8 mouse cellular contexts compared by ENCODE assay signal in the genomic region with DNA sequence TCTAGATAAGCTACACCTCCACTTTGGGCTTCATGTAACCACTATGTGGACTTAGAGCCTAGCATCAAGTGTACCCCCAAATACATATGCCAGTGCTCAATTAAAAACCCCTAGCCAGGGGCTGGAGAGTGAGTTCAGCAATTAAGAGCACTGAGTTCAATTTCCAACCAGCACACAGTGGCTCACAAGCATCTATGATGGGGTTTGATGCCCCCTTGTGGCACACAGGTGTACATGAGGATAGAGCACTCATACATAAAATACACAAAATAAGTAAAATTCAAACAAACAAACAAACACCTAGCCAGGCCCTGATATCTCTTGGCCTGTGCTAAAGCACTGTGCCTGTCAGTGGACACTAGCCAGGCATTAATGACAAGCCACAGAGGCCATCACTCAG. TPM values are rescaled to one million over a fixed set of nuclear protein-coding genes. Genes with fewer than 3 reads are reported as not detected.
DNase-seq lines count a peak whose midpoint lies in the region; ATAC-seq and TF ChIP-seq lines count a peak whose summit lies in the region.
"Had no signal": no experiment of that assay in that cellular context is flagged by ENCODE, and none has a peak within 500 bp of the region (broad histone marks: within the 10 kb centered on the region; RNA-seq: fewer than 3 reads in every experiment).

No protein-coding gene starts in this region.

- H3K4me2 ChIP-seq in neural tube, embryonic 15.5 days: no peak overlapping the region
- H3K4me2 ChIP-seq: neural tube, embryonic 13.5 days had no signal

- CTCF ChIA-PET in Patski (lab: Charles Lee): interaction anchor here (0.7 to 2.0 kb wide), 4 partner anchors 9 to 64 kb away, joined by 3 to 7 read pairs (median 6); no protein-coding TSS in a partner anchor

- no peaks in the 10 kb centered on the region for H3K9me3 ChIP-seq in neural tube, embryonic 15.5 days (replicated peaks)
- H3K9me3 ChIP-seq: neural tube, embryonic 13.5 days had no signal

- H3K27me3 ChIP-seq in Patski: no peaks in the 10 kb centered on the region
- H3K27me3 ChIP-seq in neural tube, embryonic 15.5 days (replicated peaks): no peaks in the 10 kb centered on the region
- H3K27me3 ChIP-seq: neural tube, embryonic 13.5 days had no signal

- peaks cover 14% of the 10 kb centered on the region for H3K4me1 ChIP-seq in embryonic fibroblast, embryonic 13.5 days (ENCODE audit: control insufficient read depth, insufficient read depth, low read length)
- peaks cover 16% of the 10 kb centered on the region for H3K4me1 ChIP-seq in neural tube, embryonic 15.5 days

- no peak overlapping the region for H3K9ac ChIP-seq in neural tube, embryonic 15.5 days (replicated peaks)
- H3K9ac ChIP-seq: neural tube, embryonic 13.5 days had no signal

- in situ Hi-C loops in Patski (cut with MboI; ENCODE audit: low pct_unique_long_range_greater_than_20kb): no loop called here

- H3K27ac ChIP-seq in layer of hippocampus, adult 2 months: peak overlapping the region; percentile 84
- H3K27ac ChIP-seq in embryonic fibroblast, embryonic 13.5 days (ENCODE audit: insufficient read depth, low read length): no peak overlapping the region
- H3K27ac ChIP-seq in neural tube, embryonic 15.5 days (replicated peaks): no peak overlapping the region
- H3K27ac ChIP-seq: neural tube, embryonic 13.5 days had no signal

- TF ChIP-seq POLR2A in embryonic fibroblast, embryonic 13.5 days (IDR thresholded peaks at IDR 0.05; ENCODE audit: low read depth, low read length): no peak

- no peak overlapping the region for H3K4me3 ChIP-seq in layer of hippocampus, adult 2 months
- no peak overlapping the region for H3K4me3 ChIP-seq in embryonic fibroblast, embryonic 13.5 days (ENCODE audit: insufficient read depth, low read length)
- H3K4me3 ChIP-seq in neural tube, embryonic 15.5 days (replicated peaks): no peak overlapping the region
- H3K4me3 ChIP-seq: neural tube, embryonic 13.5 days had no signal

- POLR2A ChIA-PET in Patski (lab: Charles Lee): interaction anchor here (1.6 kb wide), 1 partner anchor 63 kb away, joined by 5 read pairs; no protein-coding TSS in a partner anchor

- no peak for ATAC-seq in Patski
- ATAC-seq in neural tube, embryonic 15.5 days (ENCODE audit: low FRiP score): no peak

- H3K36me3 ChIP-seq in neural tube, embryonic 15.5 days: peaks cover 67% of the 10 kb centered on the region

- TF ChIP-seq CTCF in layer of hippocampus, adult 2 months (conservative IDR thresholded peaks at IDR 0.05): peak; percentile 89
- TF ChIP-seq CTCF in Patski (IDR thresholded peaks at IDR 0.05): peak; percentile 83
- peak; percentile 24; the same call in 1 of the 2 replicates for TF ChIP-seq CTCF in embryonic fibroblast, embryonic 13.5 days (IDR thresholded peaks at IDR 0.05; ENCODE audit: borderline replicate concordance, insufficient read depth, low read length)

- no peak for DNase-seq in layer of hippocampus, adult 2 months (ENCODE audit: low spot score in 2 of 2)
- no peak for DNase-seq in layer of hippocampus, adult 11-12 months (ENCODE audit: low spot score)
- DNase-seq in Patski (ENCODE audit: low read depth, low spot score): no peak
- DNase-seq in lung, postnatal 10 days: peak; percentile 53
- DNase-seq in urinary bladder, postnatal 36 days (ENCODE audit: low spot score in 2 of 2): no peak

RNA-seq across cellular contexts. Expression of a gene that starts 12.1 kb away (rescaled TPM):
- 1 to 10 TPM; 2.4 to 2.9 TPM for total RNA-seq in layer of hippocampus, adult 2 months (2021)
- 8.1 TPM for polyA plus RNA-seq in Patski (2021)
- polyA plus RNA-seq in embryonic fibroblast, embryonic 13.5 days (2011; ENCODE audit: insufficient read length, low read depth, missing spikeins): 2.4 and 3.0 TPM in 2 replicates
- polyA plus RNA-seq in neural tube, embryonic 15.5 days (2015; fragmentation: Nextera tagmentation; extraction: Ambion mirVana): 24.5 and 36.3 TPM in 2 replicates

RNA-seq across cellular contexts. Expression of a gene that starts 20.8 kb away (rescaled TPM):
- 100 to 1,000 TPM; 472 to 491 TPM for total RNA-seq in layer of hippocampus, adult 2 months (2021)
- 564 TPM for polyA plus RNA-seq in Patski (2021)
- polyA plus RNA-seq in embryonic fibroblast, embryonic 13.5 days (2011; ENCODE audit: insufficient read length, low read depth, missing spikeins): 457 and 524 TPM in 2 replicates
- 309 and 327 TPM in 2 replicates for polyA plus RNA-seq in neural tube, embryonic 15.5 days (2015; fragmentation: Nextera tagmentation; extraction: Ambion mirVana)

RNA-seq across cellular contexts. Expression of a gene that starts 21.7 kb away (rescaled TPM):
- 1 to 10 TPM; 5.0 to 6.1 TPM for total RNA-seq in layer of hippocampus, adult 2 months (2021)
- 3.0 TPM for polyA plus RNA-seq in Patski (2021)
- 0.25 and 0.90 TPM in 2 replicates for polyA plus RNA-seq in embryonic fibroblast, embryonic 13.5 days (2011; ENCODE audit: insufficient read length, low read depth, missing spikeins)
- polyA plus RNA-seq in neural tube, embryonic 15.5 days (2015; fragmentation: Nextera tagmentation; extraction: Ambion mirVana): 0.47 and 0.69 TPM in 2 replicates

RNA-seq across cellular contexts. Expression of a gene that starts 27.5 kb away (rescaled TPM):
- total RNA-seq in layer of hippocampus, adult 2 months (2021): 10 to 100 TPM; 23.2 TPM
- polyA plus RNA-seq in Patski (2021): 0.74 TPM
- polyA plus RNA-seq in embryonic fibroblast, embryonic 13.5 days (2011; ENCODE audit: insufficient read length, low read depth, missing spikeins): 1.7 and 7.3 TPM in 2 replicates
- polyA plus RNA-seq in neural tube, embryonic 15.5 days (2015; fragmentation: Nextera tagmentation; extraction: Ambion mirVana): 16.9 and 18.1 TPM in 2 replicates

RNA-seq across cellular contexts. Expression of a gene that starts 55.1 kb away (rescaled TPM):
- 1 to 10 TPM; 5.3 to 6.0 TPM for total RNA-seq in layer of hippocampus, adult 2 months (2021)
- 10.7 TPM for polyA plus RNA-seq in Patski (2021)
- 5.9 and 6.5 TPM in 2 replicates for polyA plus RNA-seq in embryonic fibroblast, embryonic 13.5 days (2011; ENCODE audit: insufficient read length, low read depth, missing spikeins)
- polyA plus RNA-seq in neural tube, embryonic 15.5 days (2015; fragmentation: Nextera tagmentation; extraction: Ambion mirVana): 10.4 and 10.9 TPM in 2 replicates

Comparison
In these comparisons a context has a peak if more than half of its experiments do, and no peak if none do; other contexts are left out.
1. CTCF ChIP-seq: peak in every context shown above with its lines; median percentile 89 in layer of hippocampus, adult 2 months; 83 in Patski; 24 in embryonic fibroblast, embryonic 13.5 days.